8 mouse cellular contexts compared by ENCODE assay signal in the genomic region with DNA sequence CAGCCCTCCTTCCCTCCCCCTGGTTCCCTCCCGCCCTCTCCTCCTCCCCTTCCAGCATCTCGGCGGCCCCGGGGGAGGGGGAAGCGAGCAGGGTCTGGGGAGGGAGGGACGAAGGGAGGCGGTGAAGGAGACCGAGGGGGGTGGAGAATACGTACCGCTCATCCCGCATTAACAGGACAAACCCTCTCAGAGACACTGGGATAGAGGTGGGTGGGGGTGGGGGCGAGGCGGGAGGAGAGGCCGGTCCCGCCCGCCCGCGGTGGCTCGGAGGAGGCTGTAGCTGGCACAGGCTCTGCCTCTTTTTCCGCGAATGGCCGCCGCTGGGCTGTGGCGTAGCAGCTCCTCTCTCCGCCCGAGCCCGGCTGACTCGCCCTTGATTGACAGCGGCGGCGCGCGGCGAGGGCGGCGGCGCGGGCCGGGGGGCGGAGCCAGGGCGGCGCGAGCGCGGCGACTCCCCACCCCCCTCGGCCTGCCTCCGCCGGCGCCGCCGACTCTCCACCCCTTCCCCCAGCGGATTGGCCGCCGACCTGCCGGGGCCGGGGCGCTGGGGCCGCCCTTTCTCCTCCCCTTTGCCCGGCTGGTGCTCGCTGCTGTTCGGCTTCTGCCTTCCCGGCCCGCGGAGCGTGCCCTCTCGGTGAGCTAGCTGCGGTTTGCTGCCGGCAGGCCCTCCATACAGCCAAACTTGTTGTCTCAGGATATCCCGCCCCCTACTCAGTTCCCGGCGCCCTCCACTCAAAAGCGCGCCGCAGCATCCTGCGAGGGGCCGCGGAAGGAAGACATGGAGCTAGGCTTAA. TPM values are rescaled to one million over a fixed set of nuclear protein-coding genes. Genes with fewer than 3 reads are reported as not detected.
A peak's percentile ranks its signal among the peaks of the same experiment; 100 is the strongest.
DNase-seq lines count a peak whose midpoint lies in the region; ATAC-seq lines count a peak whose summit lies in the region.

TSS of gene Sp4 (minus strand) at position 369 of the 794 bp plus-strand sequence.

- peak within 1 kb of the TSS; percentile 59 for H3K27ac ChIP-seq in brown adipose tissue, adult 24 weeks (replicated peaks; ENCODE audit: low read depth, low read length)
- peak within 1 kb of the TSS; percentile 95 for H3K27ac ChIP-seq in heart, embryonic 13.5 days (replicated peaks)
- H3K27ac ChIP-seq in liver, embryonic 12.5 days = peak within 1 kb of the TSS; percentile 97
- peak within 1 kb of the TSS; percentile 97 for H3K27ac ChIP-seq in stomach, embryonic 15.5 days

- H3K27me3 ChIP-seq in heart, embryonic 13.5 days (replicated peaks) = no peaks in the 10 kb centered on the region
- H3K27me3 ChIP-seq in liver, embryonic 12.5 days (replicated peaks) = no peaks in the 10 kb centered on the region
- no peaks in the 10 kb centered on the region for H3K27me3 ChIP-seq in stomach, embryonic 15.5 days (replicated peaks)

- under 1% methylated on average over 63 of the region's 78 CpGs for WGBS in heart, embryonic 13.5 days
- under 1% methylated on average over 63 of the region's 78 CpGs for WGBS in liver, embryonic 12.5 days (ENCODE audit: insufficient replicate concordance)
- WGBS in stomach, embryonic 15.5 days = under 1% methylated on average over 59 of the region's 78 CpGs

- peaks cover 7% of the 10 kb centered on the region; the same call in 1 of the 2 replicates for H3K36me3 ChIP-seq in heart, embryonic 13.5 days
- H3K36me3 ChIP-seq in liver, embryonic 12.5 days = peaks cover 14% of the 10 kb centered on the region
- no peaks in the 10 kb centered on the region for H3K36me3 ChIP-seq in stomach, embryonic 15.5 days

- peak within 1 kb of the TSS; percentile 88 for H3K9ac ChIP-seq in heart, embryonic 13.5 days
- peak within 1 kb of the TSS; percentile 93 for H3K9ac ChIP-seq in liver, embryonic 12.5 days
- H3K9ac ChIP-seq in stomach, embryonic 15.5 days = peak within 1 kb of the TSS; percentile 74

- ATAC-seq in heart, embryonic 13.5 days (ENCODE audit: extremely low read depth, insufficient number of reproducible peaks, low FRiP score, low TSS enrichment) = peak; percentile 80
- peak; percentile 83 for ATAC-seq in liver, embryonic 12.5 days
- peak; percentile 88 for ATAC-seq in stomach, embryonic 15.5 days (ENCODE audit: insufficient read depth, low FRiP score, low read depth)

- peak; percentile 96 for DNase-seq in CD4-positive, CD25-positive, alpha-beta regulatory T cell, adult 2 months (ENCODE audit: low read depth, low spot score)
- peak; percentile 14 for DNase-seq in fat pad, adult 2 months (ENCODE audit: extremely low read depth, low read depth, low spot score)
- DNase-seq in kidney, postnatal 10 days = peak; percentile 96
- peak; percentile 89 to 93 for DNase-seq in natural killer cell, adult 2 months (ENCODE audit: low spot score in 2 of 2)

- H3K4me3 ChIP-seq in brown adipose tissue, adult 24 weeks (ENCODE audit: insufficient read depth, low read depth, low read length) = peak within 1 kb of the TSS; percentile 83
- H3K4me3 ChIP-seq in heart, embryonic 13.5 days = peak within 1 kb of the TSS; percentile 80
- peak within 1 kb of the TSS; percentile 84 for H3K4me3 ChIP-seq in liver, embryonic 12.5 days
- peak within 1 kb of the TSS; percentile 89 for H3K4me3 ChIP-seq in stomach, embryonic 15.5 days (replicated peaks)

- H3K4me1 ChIP-seq in brown adipose tissue, adult 24 weeks (ENCODE audit: control insufficient read depth, insufficient read depth, insufficient read length, low read length) = no peaks in the 10 kb centered on the region
- H3K4me1 ChIP-seq in heart, embryonic 13.5 days = peaks cover 40% of the 10 kb centered on the region
- H3K4me1 ChIP-seq in liver, embryonic 12.5 days = peaks cover 55% of the 10 kb centered on the region
- no peaks in the 10 kb centered on the region for H3K4me1 ChIP-seq in stomach, embryonic 15.5 days

- peak within 1 kb of the TSS; percentile 86 for H3K4me2 ChIP-seq in heart, embryonic 13.5 days
- peak within 1 kb of the TSS; percentile 91 for H3K4me2 ChIP-seq in liver, embryonic 12.5 days
- peak within 1 kb of the TSS; percentile 68 for H3K4me2 ChIP-seq in stomach, embryonic 15.5 days

- H3K9me3 ChIP-seq in heart, embryonic 13.5 days = no peaks in the 10 kb centered on the region
- no peaks in the 10 kb centered on the region for H3K9me3 ChIP-seq in liver, embryonic 12.5 days (replicated peaks)
- no peaks in the 10 kb centered on the region for H3K9me3 ChIP-seq in stomach, embryonic 15.5 days

RNA-seq across cellular contexts. Expression of gene Sp4, which starts in this region (rescaled TPM):
- polyA plus RNA-seq in brown adipose tissue, adult 24 weeks (2012; ENCODE audit: insufficient read depth, insufficient read length, missing spikeins) = 2.1 and 2.3 TPM in 2 replicates
- 5.6 and 6.0 TPM in 2 replicates for polyA plus RNA-seq in heart, embryonic 13.5 days (2015; fragmentation: Nextera tagmentation; extraction: Ambion mirVana)
- 7.2 and 7.6 TPM in 2 replicates for polyA plus RNA-seq in liver, embryonic 12.5 days (2016; fragmentation: Nextera tagmentation; extraction: Ambion mirVana)
- polyA plus RNA-seq in stomach, embryonic 15.5 days (2015; fragmentation: Nextera tagmentation; extraction: Ambion mirVana) = 5.5 and 6.1 TPM in 2 replicates

Comparison
In these comparisons a context has a peak if more than half of its experiments do, and no peak if none do; other contexts are left out.
1. Peak in every context shown above with its lines: DNase-seq, ATAC-seq, H3K4me3 ChIP-seq and H3K27ac ChIP-seq.
2. DNase-seq: peak in every context shown above with its lines; median percentile 96 in CD4-positive, CD25-positive, alpha-beta regulatory T cell, adult 2 months; 96 in kidney, postnatal 10 days; 91 in natural killer cell, adult 2 months; 14 in fat pad, adult 2 months.